Mouse (Mus musculus): ENCODE measurements around the gene Yjefn3.

GRCm38 (mm10) chr8:69888244-69888866 is 14.2 kb downstream of the Yjefn3 start:
- TF ChIP-seq POLR2A (IDR thresholded peaks at IDR 0.05; ENCODE audit: insufficient read depth, low read depth, low read length), result peak; percentile 11; the same call in 1 of the 2 replicates
- no peak for TF ChIP-seq CTCF (IDR thresholded peaks at IDR 0.05)
